Mouse (Mus musculus) kidney, adult 2 months (tissue): ENCODE measurements around the gene Akap6. TPM values are rescaled to one million over a fixed set of nuclear protein-coding genes. Genes with fewer than 3 reads are reported as not detected.

Source experiments
- DNase-seq: peaks from one replicate; pipeline ENCODE4 v3.0.0; 2021
- H3K27ac ChIP-seq: fragments of 200-500 bp; 2 replicates; pipeline ENCODE4 v1.5.1; 2012; ENCODE audit warnings: low read depth, low read length, control low read depth, inconsistent platforms; ENCODE audit not compliant: insufficient read depth
- H3K27me3 ChIP-seq: fragments of 200-500 bp; replicated peaks from 2 replicates; pipeline ENCODE4 v1.6.1; 2012; ENCODE audit warnings: mild to moderate bottlenecking, moderate library complexity, low read length, inconsistent platforms; ENCODE audit not compliant: control insufficient read depth, insufficient read depth
- H3K36me3 ChIP-seq: fragments of 200-500 bp; 2 replicates; pipeline ENCODE4 v1.6.1; 2012; ENCODE audit warnings: mild to moderate bottlenecking, moderate library complexity, low read length, inconsistent platforms; ENCODE audit not compliant: control insufficient read depth, insufficient read depth
- H3K4me1 ChIP-seq: fragments of 200-500 bp; 2 replicates; pipeline ENCODE4 v1.6.1; 2011; ENCODE audit warnings: low read length; ENCODE audit not compliant: control insufficient read depth, insufficient read depth
- H3K4me3 ChIP-seq: fragments of 200-500 bp; 2 replicates; pipeline ENCODE4 v1.5.1; 2011; ENCODE audit warnings: mild to moderate bottlenecking, low read depth, low read length, control low read depth; ENCODE audit not compliant: insufficient read depth
- CTCF ChIP-seq: fragments of 200-500 bp; conservative IDR thresholded peaks from 2 replicates; pipeline ENCODE4 v1.5.1; 2011; ENCODE audit warnings: low read depth, mild to moderate bottlenecking, control low read depth, low read length, moderate library complexity, mixed read lengths; ENCODE audit not compliant: insufficient read depth, insufficient read length
- POLR2A ChIP-seq: fragments of 200-500 bp; IDR thresholded peaks from one replicate; pipeline ENCODE4 v1.6.1; 2011; ENCODE audit warnings: low read depth, low read length, control low read depth
- WGBS: fragments of 180-500 bp; shearing (Covaris S2); methylation state at CpG from one replicate; pipeline ENCODE4 v1.1.7; 2018; 5-methylcytosine and 5-hydroxymethylcytosine counted together
- polyA plus RNA-seq: library from polyadenylated mRNA; depleted of rRNA; stranded (reverse); fragments of >200 nt; gene quantifications from 2 replicates; pipeline ENCODE4 v1.2.3, GENCODE M21; 2012

Akap6 gene
- polyA plus RNA-seq, 1 experiment = 0.25 TPM

DNA sequence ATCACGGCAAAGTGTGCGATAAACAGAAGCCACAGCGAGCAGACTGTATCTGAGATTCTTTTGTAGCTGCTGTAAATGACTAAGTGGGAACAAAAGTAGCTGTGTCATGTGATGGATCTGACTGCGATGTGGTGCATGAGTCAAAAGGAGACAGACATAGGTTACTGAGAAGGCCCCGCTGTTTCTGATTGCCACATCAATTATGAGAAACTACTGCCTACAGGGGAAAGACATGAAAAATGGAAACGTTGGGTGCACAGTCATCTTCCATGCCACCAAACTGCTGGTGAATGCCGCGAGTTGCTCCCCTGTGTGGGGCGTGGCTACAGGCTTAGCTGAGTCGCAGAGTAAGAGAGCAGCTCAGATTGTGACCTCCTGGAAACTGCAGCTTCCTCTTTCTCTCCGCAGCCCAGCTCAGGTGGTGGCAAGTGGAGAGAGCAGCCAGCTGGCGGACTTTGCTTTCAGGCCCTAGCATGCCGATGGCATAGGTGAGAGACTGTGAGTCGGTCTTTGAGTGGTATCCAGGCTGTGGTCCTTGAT, 83.8 kb downstream of the Akap6 start:
- 0 out of 2 replicates have a peak, but pooled peaks cover 2% of the 10 kb centered on the region for H3K4me1 ChIP-seq
- peak; percentile 8 for DNase-seq
- H3K27me3 ChIP-seq = 0 out of 2 replicates have a peak, but pooled peaks cover 1% of the 10 kb centered on the region
- H3K36me3 ChIP-seq = no peaks in the 10 kb centered on the region
- 21% methylated on average over 14 of the region's 14 CpGs for WGBS
- H3K27ac ChIP-seq = no peak overlapping the region
- no peak overlapping the region for H3K4me3 ChIP-seq
- TF ChIP-seq CTCF = no peak
- TF ChIP-seq POLR2A = no peak

DNA sequence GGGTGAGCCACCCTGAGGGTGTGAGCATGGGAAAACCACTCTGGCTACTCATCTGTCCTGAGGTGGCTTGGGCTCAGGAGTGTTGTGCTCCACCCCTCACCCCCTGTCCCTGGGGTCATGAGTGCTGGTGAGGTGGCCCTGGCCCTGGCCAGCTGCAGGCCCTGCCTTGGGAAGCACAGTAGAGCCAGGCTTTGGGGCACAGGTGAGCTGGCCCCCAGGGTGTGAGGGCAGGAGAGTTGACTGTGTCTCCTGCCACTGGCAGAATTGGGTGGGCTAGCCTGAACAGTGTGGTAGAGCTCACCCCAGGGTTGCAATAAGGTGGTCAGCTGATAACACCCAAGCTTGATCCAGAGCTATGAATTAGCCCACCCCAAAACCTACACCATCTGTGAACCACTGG, 86.0 kb downstream of the Akap6 start:
- Histone ChIP-seq H3K27me3 (0 out of 2 replicates have a peak, but pooled peaks cover 1% of the 10 kb centered on the region), H3K36me3 (no peaks in the 10 kb centered on the region), H3K4me3 (no peak overlapping the region), H3K27ac (no peak overlapping the region), H3K4me1 (0 out of 2 replicates have a peak, but pooled peaks cover 2% of the 10 kb centered on the region)
- no peak for TF ChIP-seq CTCF
- no peak for TF ChIP-seq POLR2A
- no peak for DNase-seq

- no peak for TF ChIP-seq CTCF
- TF ChIP-seq POLR2A = no peak
- Histone ChIP-seq H3K27me3 (no peaks in the 10 kb centered on the region), H3K36me3 (no peaks in the 10 kb centered on the region), H3K27ac (no peak overlapping the region), H3K4me3 (no peak overlapping the region), H3K4me1 (no peaks in the 10 kb centered on the region)
- DNase-seq = no peak
- WGBS = 27% methylated on average over 8 of the region's 8 CpGs
These were observed 91.2 kb downstream of the Akap6 start for GRCm38 (mm10) chr12:52790350-52790768.

DNA sequence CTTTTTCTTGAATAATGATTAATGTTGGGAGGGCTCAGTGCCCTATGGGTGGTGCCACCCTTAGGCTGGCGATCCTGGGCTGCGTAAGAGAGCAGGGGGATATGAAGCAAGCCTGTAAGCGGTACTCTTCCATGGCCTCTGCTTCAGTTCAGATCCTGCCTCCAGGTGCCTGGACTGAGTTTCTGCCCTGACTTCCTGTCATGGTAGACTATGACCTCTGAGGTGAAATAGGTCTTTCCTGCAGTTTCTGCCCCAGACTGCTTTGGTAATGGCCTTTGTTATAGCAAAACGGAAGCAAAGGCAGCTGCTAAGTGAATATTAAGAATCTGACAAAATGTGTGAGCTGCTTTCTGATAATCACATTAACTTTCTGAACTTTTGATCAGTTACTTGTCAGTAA, 94.9 kb downstream of the Akap6 start:
- H3K27me3 ChIP-seq = no peaks in the 10 kb centered on the region
- H3K4me1 ChIP-seq = no peaks in the 10 kb centered on the region
- WGBS = 79% methylated on average over 4 of the region's 4 CpGs
- no peak for TF ChIP-seq POLR2A
- no peak overlapping the region for H3K4me3 ChIP-seq
- no peak overlapping the region for H3K27ac ChIP-seq
- H3K36me3 ChIP-seq = no peaks in the 10 kb centered on the region
- no peak for DNase-seq

DNA sequence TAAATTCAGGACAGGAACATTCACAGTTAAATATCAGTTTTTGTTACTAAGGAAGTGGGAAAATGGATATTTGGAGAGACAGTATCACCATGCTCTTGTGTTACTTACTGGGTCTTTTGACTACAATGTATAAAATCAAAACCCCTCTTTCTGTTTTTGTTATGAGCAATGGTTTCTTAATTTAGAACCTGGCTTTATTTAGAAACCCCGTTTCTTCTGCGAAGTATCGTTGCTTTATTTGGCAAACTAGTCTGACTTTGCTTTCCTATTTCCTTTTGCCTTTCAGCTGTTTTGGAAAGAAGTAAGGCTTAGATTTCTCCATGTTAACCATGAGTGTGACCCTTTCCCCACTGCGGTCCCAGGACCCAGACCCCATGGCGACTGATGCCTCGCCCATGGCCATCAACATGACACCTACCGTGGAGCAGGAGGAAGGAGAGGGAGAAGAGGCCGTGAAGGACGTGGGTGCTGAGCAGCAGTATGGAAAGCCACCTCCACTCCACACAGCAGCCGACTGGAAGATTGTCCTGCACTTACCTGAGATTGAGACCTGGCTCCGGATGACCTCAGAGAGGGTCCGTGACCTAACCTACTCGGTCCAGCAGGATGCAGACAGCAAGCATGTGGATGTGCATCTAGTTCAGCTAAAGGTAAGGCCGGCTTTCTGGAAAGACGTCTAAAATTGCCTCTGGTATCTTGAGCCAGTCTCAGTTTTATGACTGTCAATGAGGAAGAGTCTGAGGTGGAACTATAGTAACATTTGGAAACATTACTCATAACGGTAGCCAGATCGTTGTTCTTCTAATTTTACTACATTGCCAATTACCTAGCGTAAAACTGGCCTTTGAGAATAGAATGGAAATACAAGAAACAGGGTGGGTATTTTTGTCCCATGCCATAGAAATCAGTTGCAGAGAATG, 96.6 kb downstream of the Akap6 start:
- no peaks in the 10 kb centered on the region for H3K36me3 ChIP-seq
- DNase-seq = no peak
- H3K4me1 ChIP-seq = no peaks in the 10 kb centered on the region
- WGBS = 82% methylated on average over 18 of the region's 18 CpGs
- H3K27ac ChIP-seq = no peak overlapping the region
- H3K4me3 ChIP-seq = no peak overlapping the region
- TF ChIP-seq POLR2A (no peak), CTCF (no peak)
- H3K27me3 ChIP-seq = no peaks in the 10 kb centered on the region

DNA sequence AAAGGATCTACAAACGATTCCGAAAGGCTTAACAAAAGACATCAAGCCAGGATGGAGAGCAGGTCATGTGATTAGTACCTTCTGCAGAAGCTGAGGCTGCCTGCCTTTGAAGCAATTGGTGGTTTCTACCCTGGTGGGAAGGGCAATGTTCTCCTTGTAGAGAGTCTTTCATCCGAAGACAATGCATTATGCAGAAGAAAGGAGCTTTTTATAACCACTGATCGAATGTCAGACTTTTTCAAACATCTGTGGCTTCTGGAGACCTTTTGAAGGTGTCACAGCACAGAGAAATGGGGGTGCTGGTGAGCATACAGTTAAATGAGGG, 97.2 kb downstream of the Akap6 start:
- WGBS = 67% methylated on average over 4 of the region's 4 CpGs
- Histone ChIP-seq H3K4me1 (no peaks in the 10 kb centered on the region), H3K27me3 (no peaks in the 10 kb centered on the region), H3K36me3 (no peaks in the 10 kb centered on the region), H3K27ac (no peak overlapping the region), H3K4me3 (no peak overlapping the region)
- DNase-seq = no peak
- no peak for TF ChIP-seq CTCF

GRCm38 (mm10) chr12:52799717-52800116, 100.5 kb downstream of the Akap6 start:
- WGBS = 71% methylated on average over 9 of the region's 9 CpGs
- H3K4me3 ChIP-seq = no peak overlapping the region
- H3K4me1 ChIP-seq = no peaks in the 10 kb centered on the region
- no peaks in the 10 kb centered on the region for H3K36me3 ChIP-seq
- TF ChIP-seq CTCF (no peak), POLR2A (no peak)
- no peak overlapping the region for H3K27ac ChIP-seq
- no peak for DNase-seq
- no peaks in the 10 kb centered on the region for H3K27me3 ChIP-seq
